Mouse (Mus musculus): ENCODE measurements around the gene Eef2.
"Not testable (repeated sequence)": the region's sequence is repeated elsewhere in the genome, so short reads cannot be mapped to it uniquely, and the experiment has no call there.

The Eef2 gene

DNA sequence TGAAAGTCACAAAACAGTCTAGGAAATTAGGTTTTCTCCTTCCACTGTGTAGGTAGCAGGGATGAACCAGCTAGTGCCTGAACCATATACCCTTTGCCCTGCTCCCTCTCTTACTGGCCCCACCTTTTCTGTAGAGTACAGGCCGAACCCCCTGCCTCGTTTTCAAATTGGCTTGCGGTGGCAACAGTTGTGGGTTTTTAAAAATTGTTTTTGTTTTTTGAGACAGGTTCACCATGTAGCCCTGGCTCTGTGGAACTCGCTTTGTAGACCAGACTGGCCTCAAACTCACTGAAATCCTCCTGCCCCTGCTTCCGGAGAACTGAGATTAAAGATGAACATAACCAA lies 8.4 kb upstream of the Eef2 start:
- Histone ChIP-seq H3K27me3 (ENCODE audit: control insufficient read depth, insufficient read depth, low read length, poor library complexity, severe bottlenecking) (no peaks in the 10 kb centered on the region), H3K36me3 (ENCODE audit: control insufficient read depth, insufficient read depth, low read length, poor library complexity, severe bottlenecking) (no peaks in the 10 kb centered on the region)
- DNase-seq (ENCODE audit: low read depth, low spot score): no peak

DNA sequence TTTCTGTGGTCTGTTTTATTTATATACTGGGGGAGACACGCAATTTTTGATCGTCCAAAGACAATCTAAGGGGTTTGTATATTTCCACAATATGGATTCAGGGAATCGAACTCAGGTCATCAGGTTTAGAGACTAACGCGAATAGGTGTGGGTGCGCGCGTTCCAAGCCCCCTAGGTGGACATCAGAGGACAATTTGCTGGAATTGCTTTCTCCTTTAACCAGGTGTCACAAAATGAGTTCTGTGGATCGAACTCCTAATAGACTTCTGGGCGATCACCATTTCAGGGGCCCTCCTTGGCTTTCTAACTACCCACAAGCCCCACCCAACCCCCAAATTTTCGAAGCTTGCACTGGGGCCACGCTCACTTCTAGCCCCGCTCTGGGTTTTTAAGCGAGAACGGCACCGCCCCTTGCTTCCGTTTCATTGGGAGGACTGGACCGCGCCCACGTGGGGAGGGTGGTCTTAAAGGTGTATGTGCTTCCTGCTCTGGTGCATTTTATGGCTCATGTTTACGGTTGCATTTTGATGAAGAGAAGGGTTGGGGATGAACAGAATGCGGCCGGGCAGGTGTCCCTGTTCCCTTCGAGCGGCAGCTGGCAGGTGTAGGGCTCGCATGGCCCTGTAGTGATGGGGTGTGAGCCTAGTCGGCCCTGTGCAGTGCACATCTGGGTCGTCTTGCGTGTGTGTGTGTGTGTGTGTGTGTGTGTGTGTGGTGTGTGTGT lies 7.7 kb upstream of the Eef2 start:
- Histone ChIP-seq H3K27me3 (ENCODE audit: control insufficient read depth, insufficient read depth, low read length, poor library complexity, severe bottlenecking) (no peaks in the 10 kb centered on the region), H3K36me3 (ENCODE audit: control insufficient read depth, insufficient read depth, low read length, poor library complexity, severe bottlenecking) (no peaks in the 10 kb centered on the region)
- peak; percentile 92 for DNase-seq (ENCODE audit: low read depth, low spot score)

DNA sequence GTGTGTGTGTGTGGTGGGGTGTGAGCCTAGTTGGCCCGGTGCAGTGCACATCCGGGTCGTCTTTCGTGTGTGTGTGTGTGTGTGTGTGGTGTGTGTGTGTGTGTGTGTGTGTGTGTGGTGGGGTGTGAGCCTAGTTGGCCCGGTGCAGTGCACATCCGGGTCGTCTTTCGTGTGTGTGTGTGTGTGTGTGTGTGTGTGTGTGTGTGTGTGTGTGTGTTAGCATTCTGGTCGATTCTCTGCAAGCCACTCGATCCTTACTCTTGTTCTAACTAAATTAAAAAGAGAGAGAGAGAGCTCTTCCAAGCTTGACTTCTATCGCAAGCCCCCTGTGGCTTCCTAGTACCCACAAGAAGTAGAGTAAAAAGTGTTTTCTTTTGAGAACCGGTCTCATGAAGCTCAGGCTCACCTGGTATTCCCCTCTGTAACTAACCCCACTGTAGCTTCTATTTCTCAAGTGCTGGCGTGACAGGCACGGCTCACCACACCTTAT lies 7.0 kb upstream of the Eef2 start:
- peak; percentile 82 for DNase-seq (ENCODE audit: low read depth, low spot score)
- H3K27me3 ChIP-seq (ENCODE audit: control insufficient read depth, insufficient read depth, low read length, poor library complexity, severe bottlenecking): not testable (repeated sequence)

DNA sequence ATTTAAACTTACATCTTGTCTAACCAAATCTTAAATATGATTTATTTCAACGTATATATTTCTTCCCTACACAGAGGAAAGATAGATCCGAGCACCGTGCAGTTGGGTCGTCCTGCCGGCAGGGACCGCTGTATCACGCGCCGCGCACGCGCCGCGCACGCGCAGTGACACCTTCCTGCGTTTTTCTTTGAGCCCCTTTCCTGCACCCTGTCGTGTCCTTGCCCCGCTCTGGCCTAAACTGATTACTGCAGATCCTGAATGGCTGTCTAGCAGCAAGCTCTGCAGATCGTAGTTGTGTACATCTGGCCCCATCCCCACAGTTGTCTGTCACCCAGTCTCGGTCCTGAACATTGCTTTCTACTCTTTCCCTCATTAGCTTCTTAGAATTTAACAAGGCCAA lies 3.3 kb upstream of the Eef2 start:
- H3K36me3 ChIP-seq (ENCODE audit: control insufficient read depth, insufficient read depth, low read length, poor library complexity, severe bottlenecking): peaks cover 7% of the 10 kb centered on the region; the same call in 1 of the 2 replicates
- no peaks in the 10 kb centered on the region for H3K27me3 ChIP-seq (ENCODE audit: control insufficient read depth, insufficient read depth, low read length, poor library complexity, severe bottlenecking)
- peak; percentile 90 for DNase-seq (ENCODE audit: low read depth, low spot score)

More for the DNA sequence above, 7.0 kb upstream of the Eef2 start:
- H3K36me3 ChIP-seq (ENCODE audit: control insufficient read depth, insufficient read depth, low read length, poor library complexity, severe bottlenecking): not testable (repeated sequence)

DNA sequence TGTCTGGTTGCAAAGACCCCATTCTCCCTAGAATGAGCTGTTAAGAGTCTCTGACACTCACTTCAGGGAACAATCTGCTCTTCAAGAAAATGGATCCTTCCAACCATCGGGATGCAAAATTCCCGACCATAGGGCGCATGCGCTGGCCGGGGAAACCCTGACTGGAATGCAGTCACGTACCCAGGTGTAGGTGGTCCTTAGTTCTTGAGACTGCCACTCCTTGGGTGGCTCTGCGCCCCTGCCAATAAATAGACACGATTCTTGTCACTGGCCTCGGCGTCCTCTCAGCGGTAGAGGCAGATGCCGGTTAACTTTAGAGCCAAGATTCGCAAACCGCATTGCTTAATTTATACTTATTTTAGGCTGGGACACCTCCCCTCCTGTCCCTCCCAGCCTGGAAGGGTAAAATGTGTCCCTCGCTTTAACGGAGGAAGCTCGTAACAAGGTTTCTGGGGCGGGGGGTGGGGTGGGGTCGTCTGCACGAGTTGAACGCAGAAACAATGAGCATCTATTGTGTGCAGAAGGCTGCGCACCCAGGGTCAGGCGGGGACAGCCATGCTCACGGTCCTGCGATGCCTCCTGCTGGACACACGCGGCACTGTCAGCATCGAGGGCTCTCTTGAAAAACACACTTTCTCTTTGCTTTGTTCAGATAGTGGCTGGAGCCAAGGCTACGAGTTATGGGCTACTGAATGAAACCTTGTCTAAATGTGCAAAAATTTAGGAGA lies 1.6 kb upstream of the Eef2 start:
- H3K36me3 ChIP-seq (ENCODE audit: control insufficient read depth, insufficient read depth, low read length, poor library complexity, severe bottlenecking): peaks cover 22% of the 10 kb centered on the region
- DNase-seq (ENCODE audit: low read depth, low spot score): peak; percentile 93

DNA sequence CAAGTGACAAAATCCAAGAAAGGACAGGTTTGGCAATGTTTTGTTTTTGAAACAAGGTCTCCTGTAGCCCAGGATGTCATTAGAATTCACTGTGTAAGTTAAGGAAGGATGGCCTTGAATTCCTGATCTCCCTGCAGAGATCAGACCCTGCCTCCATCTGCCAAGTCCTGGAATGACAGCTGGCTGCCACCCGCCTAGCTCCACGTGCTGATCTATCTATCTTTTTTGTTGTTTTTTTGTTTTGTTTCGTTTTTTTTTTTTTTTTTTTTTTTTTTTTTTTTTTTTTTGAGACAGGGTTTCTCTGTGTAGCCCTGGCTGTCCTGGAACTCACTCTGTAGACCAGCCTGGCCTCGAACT lies 1.1 kb upstream of the Eef2 start:
- peaks cover 24% of the 10 kb centered on the region for H3K36me3 ChIP-seq (ENCODE audit: control insufficient read depth, insufficient read depth, low read length, poor library complexity, severe bottlenecking)
- DNase-seq (ENCODE audit: low read depth, low spot score); H3K27me3 ChIP-seq (ENCODE audit: control insufficient read depth, insufficient read depth, low read length, poor library complexity, severe bottlenecking): not testable (repeated sequence)

More for the DNA sequence above, 1.6 kb upstream of the Eef2 start:
- no peaks in the 10 kb centered on the region for H3K27me3 ChIP-seq (ENCODE audit: control insufficient read depth, insufficient read depth, low read length, poor library complexity, severe bottlenecking)

DNA sequence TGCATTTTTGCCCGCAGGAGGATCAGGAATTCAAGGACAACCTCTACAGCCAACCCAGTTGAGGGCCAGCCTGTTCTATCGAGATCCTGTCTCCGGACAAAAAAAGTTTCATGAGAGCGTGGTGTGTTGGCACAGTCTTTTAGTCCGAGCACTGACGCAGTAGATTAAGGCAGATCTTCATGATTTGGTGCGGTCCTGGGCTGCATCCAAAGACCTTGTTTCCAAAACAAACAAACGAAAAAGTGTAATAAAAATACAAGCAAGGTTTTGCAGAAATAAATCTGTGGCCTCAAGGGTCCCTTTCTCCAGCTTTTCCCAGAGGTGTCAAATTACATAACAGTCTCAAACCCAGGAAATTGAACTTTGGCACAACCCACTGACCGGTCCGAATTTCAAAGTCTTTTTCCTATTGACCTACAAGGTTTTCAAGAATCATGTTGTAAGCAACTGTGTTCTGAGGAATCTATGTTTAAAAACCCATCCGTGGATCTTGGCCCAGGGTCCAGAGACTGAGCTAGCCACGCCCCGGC lies 430 bp upstream of the Eef2 start:
- peaks cover 29% of the 10 kb centered on the region for H3K36me3 ChIP-seq (ENCODE audit: control insufficient read depth, insufficient read depth, low read length, poor library complexity, severe bottlenecking)
- DNase-seq (ENCODE audit: low read depth, low spot score): no peak
- no peaks in the 10 kb centered on the region for H3K27me3 ChIP-seq (ENCODE audit: control insufficient read depth, insufficient read depth, low read length, poor library complexity, severe bottlenecking)

DNA sequence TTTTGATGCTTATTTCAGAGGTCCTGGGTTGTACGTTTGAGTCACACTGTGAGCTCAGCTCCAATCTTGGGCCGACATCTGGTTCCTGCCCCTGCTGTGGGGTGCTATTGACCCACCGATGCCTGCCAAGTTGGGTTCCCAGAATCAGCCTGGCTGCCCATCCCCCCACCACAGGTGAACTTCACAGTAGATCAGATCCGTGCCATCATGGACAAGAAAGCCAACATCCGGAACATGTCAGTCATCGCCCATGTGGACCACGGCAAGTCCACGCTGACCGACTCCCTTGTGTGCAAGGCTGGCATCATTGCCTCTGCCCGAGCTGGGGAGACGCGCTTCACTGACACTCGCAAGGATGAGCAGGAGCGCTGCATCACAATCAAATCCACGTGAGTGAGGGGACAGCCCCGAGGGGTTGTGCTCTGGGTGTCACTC lies 1.1 kb downstream of the Eef2 start:
- peak; percentile 57 for DNase-seq (ENCODE audit: low read depth, low spot score)
- H3K27me3 ChIP-seq (ENCODE audit: control insufficient read depth, insufficient read depth, low read length, poor library complexity, severe bottlenecking): no peaks in the 10 kb centered on the region
- H3K36me3 ChIP-seq (ENCODE audit: control insufficient read depth, insufficient read depth, low read length, poor library complexity, severe bottlenecking): peaks cover 36% of the 10 kb centered on the region

DNA sequence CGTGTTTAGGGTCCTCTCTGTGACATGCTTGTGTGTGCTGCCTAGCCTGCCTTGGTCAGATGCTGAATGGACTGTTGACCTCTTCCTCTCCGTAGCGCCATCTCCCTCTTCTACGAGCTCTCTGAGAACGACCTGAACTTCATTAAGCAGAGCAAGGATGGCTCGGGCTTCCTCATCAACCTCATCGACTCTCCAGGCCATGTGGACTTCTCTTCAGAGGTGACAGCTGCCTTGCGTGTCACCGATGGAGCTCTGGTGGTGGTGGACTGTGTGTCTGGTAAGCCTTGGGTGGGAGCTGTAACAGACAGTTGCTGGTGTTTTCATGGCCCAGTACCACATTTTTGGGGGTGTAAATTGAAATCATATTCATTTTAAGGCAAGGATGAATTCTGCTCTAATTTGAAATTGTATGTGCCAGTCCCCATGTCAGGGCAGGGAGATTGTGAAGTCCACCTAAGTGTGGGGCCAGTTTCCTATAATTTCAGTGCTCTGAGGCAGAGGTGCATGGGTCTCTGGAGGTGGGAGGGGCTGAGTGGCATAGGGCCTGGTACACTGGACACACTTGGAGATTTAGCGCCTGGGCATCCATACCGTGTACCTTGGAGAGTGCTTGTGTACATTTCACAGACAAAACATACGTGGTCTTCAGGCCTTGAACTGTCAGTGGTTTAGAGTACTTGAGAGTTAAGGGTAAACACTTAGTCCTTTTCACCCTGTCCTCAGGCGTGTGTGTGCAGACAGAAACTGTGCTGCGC lies 1.7 kb downstream of the Eef2 start:
- DNase-seq (ENCODE audit: low read depth, low spot score): no peak
- peaks cover 36% of the 10 kb centered on the region for H3K36me3 ChIP-seq (ENCODE audit: control insufficient read depth, insufficient read depth, low read length, poor library complexity, severe bottlenecking)
- no peaks in the 10 kb centered on the region for H3K27me3 ChIP-seq (ENCODE audit: control insufficient read depth, insufficient read depth, low read length, poor library complexity, severe bottlenecking)

DNA sequence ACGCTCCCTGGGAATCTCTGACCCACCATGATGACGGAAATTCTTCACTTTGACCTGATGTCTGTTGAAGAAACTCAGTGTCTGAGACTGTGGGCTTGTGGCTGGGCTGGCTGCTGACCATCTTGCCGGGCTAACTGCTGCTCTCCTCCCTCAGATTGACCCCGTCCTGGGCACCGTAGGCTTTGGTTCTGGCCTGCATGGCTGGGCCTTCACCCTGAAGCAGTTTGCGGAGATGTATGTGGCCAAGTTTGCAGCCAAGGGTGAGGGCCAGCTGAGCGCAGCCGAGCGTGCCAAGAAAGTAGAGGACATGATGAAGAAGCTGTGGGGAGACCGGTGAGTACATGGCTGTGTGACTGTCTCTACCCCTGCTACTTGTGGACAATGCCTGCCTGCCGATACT lies 2.5 kb downstream of the Eef2 start:
- H3K36me3 ChIP-seq (ENCODE audit: control insufficient read depth, insufficient read depth, low read length, poor library complexity, severe bottlenecking): peaks cover 36% of the 10 kb centered on the region
- H3K27me3 ChIP-seq (ENCODE audit: control insufficient read depth, insufficient read depth, low read length, poor library complexity, severe bottlenecking): no peaks in the 10 kb centered on the region
- no peak for DNase-seq (ENCODE audit: low read depth, low spot score)

DNA sequence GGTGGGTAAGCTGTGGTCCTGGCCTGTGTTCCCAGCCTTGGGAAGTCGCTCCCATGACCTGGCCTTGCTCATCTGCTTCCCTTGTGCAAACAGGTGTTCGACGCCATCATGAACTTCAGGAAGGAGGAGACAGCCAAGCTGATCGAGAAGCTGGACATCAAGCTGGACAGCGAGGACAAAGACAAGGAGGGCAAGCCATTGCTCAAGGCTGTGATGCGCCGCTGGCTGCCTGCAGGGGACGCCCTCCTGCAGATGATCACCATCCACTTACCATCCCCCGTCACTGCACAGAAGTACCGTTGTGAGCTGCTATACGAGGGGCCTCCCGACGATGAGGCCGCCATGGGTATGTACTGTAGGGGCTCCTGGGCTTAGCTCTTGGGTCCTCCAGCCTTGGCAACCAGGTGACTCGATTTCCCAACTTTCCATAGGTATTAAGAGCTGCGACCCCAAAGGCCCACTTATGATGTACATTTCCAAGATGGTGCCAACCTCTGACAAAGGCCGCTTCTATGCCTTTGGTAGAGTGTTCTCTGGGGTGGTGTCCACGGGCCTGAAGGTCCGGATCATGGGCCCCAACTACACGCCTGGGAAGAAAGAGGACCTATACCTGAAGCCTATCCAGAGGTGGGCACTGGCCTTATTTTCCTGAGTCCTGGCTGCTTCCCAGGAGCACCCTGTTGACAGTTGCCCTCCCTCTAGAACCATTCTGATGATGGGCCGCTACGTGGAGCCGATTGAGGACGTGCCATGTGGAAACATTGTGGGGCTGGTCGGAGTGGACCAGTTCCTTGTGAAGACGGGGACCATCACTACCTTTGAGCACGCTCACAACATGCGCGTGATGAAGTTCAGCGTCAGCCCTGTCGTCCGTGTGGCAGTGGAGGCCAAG lies 3.3 kb downstream of the Eef2 start:
- peak; percentile 28 for DNase-seq (ENCODE audit: low read depth, low spot score)
- no peaks in the 10 kb centered on the region for H3K27me3 ChIP-seq (ENCODE audit: control insufficient read depth, insufficient read depth, low read length, poor library complexity, severe bottlenecking)
- H3K36me3 ChIP-seq (ENCODE audit: control insufficient read depth, insufficient read depth, low read length, poor library complexity, severe bottlenecking): peaks cover 37% of the 10 kb centered on the region

DNA sequence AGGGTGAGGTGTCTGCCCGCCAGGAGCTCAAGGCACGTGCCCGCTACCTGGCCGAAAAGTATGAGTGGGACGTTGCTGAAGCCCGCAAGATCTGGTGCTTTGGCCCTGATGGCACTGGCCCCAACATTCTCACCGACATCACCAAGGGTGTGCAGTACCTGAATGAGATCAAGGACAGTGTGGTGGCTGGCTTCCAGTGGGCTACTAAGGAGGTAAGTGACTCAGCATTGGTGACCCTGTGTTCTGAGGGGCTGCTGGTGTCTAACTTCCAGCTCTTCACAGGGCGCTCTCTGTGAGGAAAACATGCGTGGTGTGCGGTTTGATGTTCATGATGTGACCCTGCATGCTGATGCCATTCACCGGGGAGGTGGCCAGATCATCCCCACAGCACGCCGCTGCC lies 4.5 kb downstream of the Eef2 start:
- Histone ChIP-seq H3K27me3 (ENCODE audit: control insufficient read depth, insufficient read depth, low read length, poor library complexity, severe bottlenecking) (no peaks in the 10 kb centered on the region), H3K36me3 (ENCODE audit: control insufficient read depth, insufficient read depth, low read length, poor library complexity, severe bottlenecking) (peaks cover 38% of the 10 kb centered on the region)
- no peak for DNase-seq (ENCODE audit: low read depth, low spot score)

DNA sequence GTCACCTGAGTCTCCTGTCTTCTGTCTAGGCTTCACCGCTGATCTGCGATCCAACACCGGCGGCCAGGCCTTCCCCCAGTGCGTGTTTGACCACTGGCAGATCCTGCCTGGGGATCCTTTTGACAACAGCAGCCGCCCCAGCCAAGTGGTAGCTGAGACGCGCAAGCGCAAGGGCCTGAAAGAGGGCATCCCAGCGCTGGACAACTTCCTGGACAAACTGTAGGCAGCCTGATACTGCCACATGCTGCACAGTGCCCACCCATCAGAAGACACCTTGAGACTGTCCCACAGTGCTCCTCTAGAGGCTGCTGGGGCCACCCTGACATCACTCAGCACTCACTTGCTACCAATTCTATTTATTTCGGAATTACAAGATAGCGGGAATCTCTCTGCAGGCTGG lies 5.4 kb downstream of the Eef2 start:
- not testable (repeated sequence) for H3K27me3 ChIP-seq (ENCODE audit: control insufficient read depth, insufficient read depth, low read length, poor library complexity, severe bottlenecking); DNase-seq (ENCODE audit: low read depth, low spot score)
- H3K36me3 ChIP-seq (ENCODE audit: control insufficient read depth, insufficient read depth, low read length, poor library complexity, severe bottlenecking): peaks cover 38% of the 10 kb centered on the region

All from splenic B cell, adult 2 months (primary cell).